ENCODE assay signal across 9 mouse cellular contexts in genomic region chr17:13399961-13400360, GRCm38 (mm10). TPM values are rescaled to one million over a fixed set of nuclear protein-coding genes. Genes with fewer than 3 reads are reported as not detected.
"Had no signal": no experiment of that assay in that cellular context is flagged by ENCODE, and none has a peak within 500 bp of the region (broad histone marks: within the 10 kb centered on the region; RNA-seq: fewer than 3 reads in every experiment).

No protein-coding gene starts in this region.

RNA-seq across cellular contexts. Expression of gene Tcp10c, which starts 45.6 kb away (rescaled TPM):
- total RNA-seq: heart, postnatal 10 days; heart, postnatal 14 days; heart, postnatal 25 days; heart, postnatal 36 days; heart, postnatal 4 days; hematopoietic stem cell, adult 5-6 weeks; hindbrain, postnatal 0 days; layer of hippocampus, postnatal 36 days; left cerebral cortex, adult 2 months had no signal
